Mouse (Mus musculus) MN1 (cell line): ENCODE results near the gene Angptl7.

Experiments used
- DNase-seq: peaks from one replicate; pipeline ENCODE4 v3.0.0-alpha.2; 2016; ENCODE audit warnings: low spot score

Angptl7 gene

GRCm38 (mm10) chr4:148495874-148496689 lies 4.2 kb downstream of the Angptl7 start:
- peak; percentile 65 for DNase-seq

GRCm38 (mm10) chr4:148495160-148495559 lies 5.1 kb downstream of the Angptl7 start:
- DNase-seq: no peak

- DNase-seq: peak; percentile 62
Measured at GRCm38 (mm10) chr4:148491448-148491847, 8.8 kb downstream of the Angptl7 start.

- DNase-seq: peak; percentile 47
Measured at GRCm38 (mm10) chr4:148490502-148490901, 9.8 kb downstream of the Angptl7 start.

- no peak for DNase-seq
Measured at GRCm38 (mm10) chr4:148487841-148488240, 12.4 kb downstream of the Angptl7 start.

- no peak for DNase-seq
Measured at GRCm38 (mm10) chr4:148484511-148484910, 15.7 kb downstream of the Angptl7 start.

GRCm38 (mm10) chr4:148481557-148482168 lies 18.6 kb downstream of the Angptl7 start:
- DNase-seq: no peak

GRCm38 (mm10) chr4:148480245-148480644 lies 20.0 kb downstream of the Angptl7 start:
- no peak for DNase-seq

- no peak for DNase-seq
Measured at GRCm38 (mm10) chr4:148473496-148473895, 26.8 kb downstream of the Angptl7 start.

- no peak for DNase-seq
Measured at GRCm38 (mm10) chr4:148472436-148473174, 27.7 kb downstream of the Angptl7 start.

- no peak for DNase-seq
Measured at GRCm38 (mm10) chr4:148471363-148471806, 28.9 kb downstream of the Angptl7 start.

- DNase-seq: no peak
Measured at GRCm38 (mm10) chr4:148469487-148470252, 30.6 kb downstream of the Angptl7 start.

GRCm38 (mm10) chr4:148468396-148468795 lies 31.9 kb downstream of the Angptl7 start:
- no peak for DNase-seq

GRCm38 (mm10) chr4:148466511-148467079 lies 33.7 kb downstream of the Angptl7 start:
- DNase-seq: no peak

- DNase-seq: no peak
Measured at GRCm38 (mm10) chr4:148464869-148465268, 35.4 kb downstream of the Angptl7 start.

GRCm38 (mm10) chr4:148464301-148464700 lies 36.0 kb downstream of the Angptl7 start:
- no peak for DNase-seq

- DNase-seq: peak; percentile 64
Measured at GRCm38 (mm10) chr4:148463208-148463960, 36.9 kb downstream of the Angptl7 start.

GRCm38 (mm10) chr4:148462717-148463116 lies 37.5 kb downstream of the Angptl7 start:
- DNase-seq: no peak

- DNase-seq: peak; percentile 29
Measured at GRCm38 (mm10) chr4:148461772-148462171, 38.5 kb downstream of the Angptl7 start.

GRCm38 (mm10) chr4:148460656-148461284 lies 39.5 kb downstream of the Angptl7 start:
- DNase-seq: no peak
